27 mouse cellular contexts compared by ENCODE assay signal in genomic region chr13:38484701-38485100, GRCm38 (mm10).
"Had no signal": no experiment of that assay in that cellular context is flagged by ENCODE, and none has a peak within 500 bp of the region (broad histone marks: within the 10 kb centered on the region; RNA-seq: fewer than 3 reads in every experiment).

No protein-coding gene starts in this region.

- H3K27ac ChIP-seq: heart, adult 2 months; heart, embryonic 13.5 days; heart, embryonic 15.5 days; hindbrain, embryonic 10.5 days; hindbrain, embryonic 12.5 days; hindbrain, embryonic 14.5 days; intestine, embryonic 15.5 days; layer of hippocampus, adult 2 months; left cerebral cortex, adult 2 months; limb, embryonic 10.5 days; limb, embryonic 12.5 days; liver, embryonic 13.5 days; liver, embryonic 15.5 days had no signal

- DNase-seq: gastrocnemius, postnatal 14 days; gastrocnemius, postnatal 36 days; heart, adult 11 months; heart, adult 2 months; heart, postnatal 14 days; heart, postnatal 36 days; kidney, adult 18-20 months; kidney, adult 8-10 months; kidney, postnatal 10 days; kidney, postnatal 25 days; kidney, postnatal 4 days; liver; liver, embryonic 13.5 days had no signal

- H3K27me3 ChIP-seq: heart, embryonic 13.5 days; heart, embryonic 15.5 days; hindbrain, embryonic 12.5 days; intestine, embryonic 15.5 days; limb, embryonic 12.5 days; liver, embryonic 13.5 days; liver, embryonic 15.5 days had no signal

- H3K4me3 ChIP-seq: heart, adult 2 months; heart, embryonic 13.5 days; heart, embryonic 15.5 days; hindbrain, embryonic 10.5 days; hindbrain, embryonic 12.5 days; intestine, embryonic 15.5 days; layer of hippocampus, adult 2 months; left cerebral cortex, adult 2 months; limb, embryonic 10.5 days; limb, embryonic 12.5 days; liver, embryonic 13.5 days; liver, embryonic 15.5 days had no signal

- H3K4me1 ChIP-seq: hindbrain, embryonic 12.5 days; intestine, embryonic 15.5 days; liver, embryonic 13.5 days; liver, embryonic 15.5 days had no signal

- ATAC-seq: hindbrain, embryonic 16.5 days; inflammation-experienced regulatory T-cells, adult 6 months; intestine, embryonic 15.5 days; intestine, postnatal 0 days had no signal
